Mouse (Mus musculus): ENCODE measurements at regions not wholly inside any gene's neighbourhood (a gene's known extent, or its start where the extent isn't known, plus 50 kb on each side); places are given as distances from the start of the nearest gene placed in this dataset.

DNA sequence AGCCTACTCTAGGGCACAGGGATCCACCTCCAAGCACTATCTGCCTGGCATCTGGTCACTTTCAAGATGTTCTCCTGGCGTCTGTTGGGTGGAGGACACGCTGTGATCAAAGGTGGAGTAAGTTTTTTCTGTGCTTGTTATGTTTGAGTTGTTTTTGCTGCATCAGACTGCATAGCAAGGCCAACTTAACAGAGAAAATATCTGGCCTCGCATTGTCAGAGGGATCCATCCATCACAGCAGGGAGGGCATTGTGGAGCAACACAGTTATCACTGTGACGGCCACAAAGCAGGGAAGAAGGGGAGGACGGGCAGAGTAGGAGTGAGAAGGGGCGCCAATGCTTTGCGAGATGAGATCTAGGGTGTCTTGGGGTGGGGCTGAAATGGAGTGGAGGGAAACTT lies 74.7 kb upstream of the Cacna2d3 start:
- no peak for TF ChIP-seq CTCF (conservative IDR thresholded peaks at IDR 0.05; ENCODE audit: insufficient read depth, insufficient read length, low read depth, low read length)
- TF ChIP-seq POLR2A (IDR thresholded peaks at IDR 0.05; ENCODE audit: low read depth, low read length), result no peak
